In the genomic region with DNA sequence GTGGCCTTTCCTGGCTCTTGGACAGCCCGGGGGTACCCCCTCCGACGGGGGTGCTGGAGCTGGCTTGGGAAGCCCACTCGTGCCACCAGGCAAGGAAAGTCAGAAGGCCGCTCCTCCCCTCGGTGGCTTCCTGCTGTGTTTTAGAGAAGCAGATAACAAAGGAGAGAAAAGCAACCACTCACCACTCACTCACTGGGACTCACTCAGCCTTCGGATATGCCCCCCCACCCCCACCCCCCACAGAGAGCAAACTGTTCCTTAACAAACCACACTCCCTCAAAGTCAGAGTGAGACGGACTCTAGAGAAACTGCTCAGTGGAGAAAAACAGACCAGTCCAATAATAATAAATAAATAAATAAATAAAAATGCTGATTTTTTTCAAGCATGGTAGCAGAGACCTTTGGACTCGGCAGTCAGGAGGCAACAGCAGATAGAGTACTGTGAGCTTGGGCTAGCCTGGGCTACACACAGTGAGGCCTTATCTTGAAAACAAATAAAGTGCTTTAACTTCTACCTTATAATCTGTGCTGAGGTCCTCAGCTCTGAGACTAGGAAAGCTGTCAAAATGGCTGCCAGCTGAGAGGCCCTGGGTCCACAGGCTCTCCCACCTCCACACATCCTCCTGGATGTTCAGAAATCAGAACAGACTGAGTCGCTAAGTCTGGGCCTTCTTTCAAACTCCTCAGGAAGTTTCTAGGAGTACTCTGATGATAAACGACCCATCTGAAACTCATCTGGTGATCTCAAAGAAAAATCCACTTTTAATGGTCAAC, we compare ENCODE assay signal across 23 mouse cellular contexts. TPM values are rescaled to one million over a fixed set of nuclear protein-coding genes. Genes with fewer than 3 reads are reported as not detected.
DNase-seq lines count a peak whose midpoint lies in the region; ATAC-seq and TF ChIP-seq lines count a peak whose summit lies in the region.
"Had no signal": no experiment of that assay in that cellular context is flagged by ENCODE, and none has a peak within 500 bp of the region (broad histone marks: within the 10 kb centered on the region; RNA-seq: fewer than 3 reads in every experiment).

No protein-coding gene starts in this region.

- H3K36me3 ChIP-seq in kidney, embryonic 15.5 days, result peaks cover 38% of the 10 kb centered on the region
- peaks cover 7% of the 10 kb centered on the region; the same call in 1 of the 2 replicates for H3K36me3 ChIP-seq in ES-Bruce4 (ENCODE audit: control insufficient read depth, insufficient read depth, low read length, poor library complexity, severe bottlenecking)

- no peak overlapping the region for H3K4me2 ChIP-seq in kidney, embryonic 15.5 days
- H3K4me2 ChIP-seq: forebrain, embryonic 15.5 days; heart, embryonic 13.5 days; hindbrain, embryonic 12.5 days had no signal

- no peak overlapping the region for H3K4me3 ChIP-seq in kidney, embryonic 15.5 days (replicated peaks)
- H3K4me3 ChIP-seq in ES-Bruce4 (ENCODE audit: low read depth, low read length), result no peak overlapping the region
- H3K4me3 ChIP-seq: embryonic facial prominence, embryonic 10.5 days; forebrain, embryonic 15.5 days; heart, adult 2 months; heart, embryonic 13.5 days; hindbrain, embryonic 12.5 days had no signal

- WGBS in kidney, embryonic 15.5 days, result 65% methylated on average over 11 of the region's 11 CpGs

- peaks cover 12% of the 10 kb centered on the region for H3K4me1 ChIP-seq in kidney, embryonic 15.5 days
- no peaks in the 10 kb centered on the region for H3K4me1 ChIP-seq in ES-Bruce4 (ENCODE audit: control insufficient read depth, insufficient read depth, low read length)
- H3K4me1 ChIP-seq: forebrain, embryonic 15.5 days; hindbrain, embryonic 12.5 days had no signal

- peak; percentile 75 for DNase-seq in heart, adult 11 months
- DNase-seq in heart, adult 9 months (ENCODE audit: low spot score in 2 of 2), result no peak
- DNase-seq in kidney, postnatal 14 days, result no peak
- DNase-seq in R1 (ENCODE audit: low read depth, low spot score), result peak; percentile 83
- no peak for DNase-seq in thymus, postnatal 10 days (ENCODE audit: low spot score in 2 of 2)
- DNase-seq in gastrocnemius, postnatal 14 days, result no peak
- DNase-seq: adrenal gland, adult 2 months; adrenal gland, postnatal 25 days; cerebellum, adult 18-20 months; cerebellum, adult 9-11 months; cerebellum, postnatal 36 days; heart, adult 2 months; heart, postnatal 4 days had no signal

- H3K27ac ChIP-seq in kidney, embryonic 15.5 days, result no peak overlapping the region
- H3K27ac ChIP-seq in ES-Bruce4 (ENCODE audit: insufficient read depth, low read length), result no peak overlapping the region
- H3K27ac ChIP-seq: embryonic facial prominence, embryonic 10.5 days; forebrain, embryonic 15.5 days; heart, adult 2 months; heart, embryonic 13.5 days; hindbrain, embryonic 12.5 days had no signal

- intact Hi-C loops in gastrocnemius, postnatal 14 days (cut with DNase I; ENCODE audit: low total_unique reads), result no loop called here

- no peak for TF ChIP-seq CTCF in ES-Bruce4 (IDR thresholded peaks at IDR 0.05; ENCODE audit: low read depth, low read length)

- TF ChIP-seq EP300 in ES-Bruce4 (IDR thresholded peaks at IDR 0.05; ENCODE audit: insufficient read depth, low read depth, low read length), result 0 out of 2 replicates have a peak, but pooled peaks have one; percentile 15

- H3K9ac ChIP-seq in kidney, embryonic 15.5 days, result no peak overlapping the region
- H3K9ac ChIP-seq in ES-Bruce4 (ENCODE audit: low read depth, poor library complexity, severe bottlenecking), result no peak overlapping the region
- H3K9ac ChIP-seq: forebrain, embryonic 15.5 days; heart, embryonic 13.5 days; hindbrain, embryonic 12.5 days had no signal

- H3K27me3 ChIP-seq in kidney, embryonic 15.5 days, result no peaks in the 10 kb centered on the region
- no peaks in the 10 kb centered on the region for H3K27me3 ChIP-seq in ES-Bruce4 (ENCODE audit: control insufficient read depth, insufficient read depth, low read length, poor library complexity, severe bottlenecking)
- H3K27me3 ChIP-seq: forebrain, embryonic 15.5 days; heart, embryonic 13.5 days; hindbrain, embryonic 12.5 days had no signal

- 0 out of 2 replicates have a peak, but pooled peaks have one; percentile 12 for ATAC-seq in kidney, embryonic 15.5 days (replicated peaks; ENCODE audit: low FRiP score)
- ATAC-seq: forebrain, embryonic 15.5 days; hindbrain, embryonic 16.5 days; inflammation-experienced regulatory T-cells, adult 6 months had no signal

- TF ChIP-seq POLR2A in ES-Bruce4 (IDR thresholded peaks at IDR 0.05; ENCODE audit: insufficient read depth, low read length), result no peak

- no peaks in the 10 kb centered on the region for H3K9me3 ChIP-seq in kidney, embryonic 15.5 days (replicated peaks)
- H3K9me3 ChIP-seq in ES-Bruce4 (replicated peaks; ENCODE audit: control insufficient read depth, insufficient read depth, low read length, poor library complexity, severe bottlenecking), result no peaks in the 10 kb centered on the region
- H3K9me3 ChIP-seq: embryonic facial prominence, embryonic 10.5 days; forebrain, embryonic 15.5 days; G1E; heart, embryonic 13.5 days; hindbrain, embryonic 12.5 days had no signal

RNA-seq across cellular contexts. Expression of a gene that starts 1.0 kb away (rescaled TPM):
- polyA plus RNA-seq in kidney, embryonic 15.5 days (2015; fragmentation: Nextera tagmentation; extraction: Ambion mirVana), result 0.32 TPM in 1 of 2 replicates, not detected in the other
- 0.91 and 1.4 TPM in 2 replicates for polyA plus RNA-seq in ES-Bruce4 (2011; ENCODE audit: insufficient read depth, insufficient read length, low read depth, missing spikeins)
- under 1 TPM in 1 of 2 experiments, not detected in 1; 0.33 TPM for total RNA-seq in gastrocnemius, postnatal 14 days (2021)
- polyA plus RNA-seq: adrenal gland, adult 2 months; heart, adult 2 months; heart, embryonic 13.5 days; heart, postnatal 0 days had no signal

RNA-seq across cellular contexts. Expression of a gene that starts 11.9 kb away (rescaled TPM):
- polyA plus RNA-seq in kidney, embryonic 15.5 days (2015; fragmentation: Nextera tagmentation; extraction: Ambion mirVana), result 36.0 and 40.6 TPM in 2 replicates
- 26.5 and 35.7 TPM in 2 replicates for polyA plus RNA-seq in ES-Bruce4 (2011; ENCODE audit: insufficient read depth, insufficient read length, low read depth, missing spikeins)
- total RNA-seq in gastrocnemius, postnatal 14 days (2021), result 1 to 10 TPM; 5.6 to 6.5 TPM

RNA-seq across cellular contexts. Expression of a gene that starts 21.6 kb away (rescaled TPM):
- polyA plus RNA-seq in kidney, embryonic 15.5 days (2015; fragmentation: Nextera tagmentation; extraction: Ambion mirVana), result 33.2 and 36.2 TPM in 2 replicates
- 15.5 and 15.8 TPM in 2 replicates for polyA plus RNA-seq in ES-Bruce4 (2011; ENCODE audit: insufficient read depth, insufficient read length, low read depth, missing spikeins)
- total RNA-seq in gastrocnemius, postnatal 14 days (2021), result 10 to 100 TPM; 43.4 to 47.4 TPM

RNA-seq across cellular contexts. Expression of a gene that starts 25.9 kb away (rescaled TPM):
- polyA plus RNA-seq in kidney, embryonic 15.5 days (2015; fragmentation: Nextera tagmentation; extraction: Ambion mirVana), result 52.3 and 61.1 TPM in 2 replicates
- 31.2 and 32.4 TPM in 2 replicates for polyA plus RNA-seq in ES-Bruce4 (2011; ENCODE audit: insufficient read depth, insufficient read length, low read depth, missing spikeins)
- total RNA-seq in gastrocnemius, postnatal 14 days (2021), result 10 to 100 TPM; 19.4 to 20.5 TPM

RNA-seq across cellular contexts. Expression of a gene that starts 41.0 kb away (rescaled TPM):
- 124 and 129 TPM in 2 replicates for polyA plus RNA-seq in kidney, embryonic 15.5 days (2015; fragmentation: Nextera tagmentation; extraction: Ambion mirVana)
- polyA plus RNA-seq in ES-Bruce4 (2011; ENCODE audit: insufficient read depth, insufficient read length, low read depth, missing spikeins), result 109 and 112 TPM in 2 replicates
- 10 to 100 TPM; 20.7 to 22.4 TPM for total RNA-seq in gastrocnemius, postnatal 14 days (2021)

Comparison
In these comparisons a context has a peak if more than half of its experiments do, and no peak if none do; other contexts are left out.
1. DNase-seq: peak in heart, adult 11 months (single experiment) and R1 (single experiment); none in heart, adult 9 months (0 of 2), kidney, postnatal 14 days (single experiment), thymus, postnatal 10 days (0 of 2) and gastrocnemius, postnatal 14 days (single experiment).